Comparison of ENCODE assay signal across 15 mouse cellular contexts in the genomic region with DNA sequence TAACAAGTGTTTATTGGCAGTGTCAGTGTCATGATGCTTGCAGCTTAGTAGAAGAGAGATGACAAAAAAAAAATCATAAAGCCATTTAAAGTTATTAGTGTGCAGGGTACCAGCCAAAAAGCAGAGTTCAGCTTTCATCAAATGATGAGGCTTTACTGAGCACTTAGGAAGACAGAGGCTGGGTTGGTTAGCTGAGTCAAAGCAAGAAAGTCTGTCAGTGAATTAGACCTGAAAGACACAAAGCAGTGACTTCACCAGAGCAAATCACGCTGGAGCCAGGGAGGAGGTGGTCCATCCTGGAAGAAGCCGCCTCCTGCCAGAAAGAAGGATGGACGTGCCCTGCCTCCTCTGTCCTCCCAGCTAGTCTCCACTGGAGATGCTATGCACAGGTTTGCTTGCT. TPM values are rescaled to one million over a fixed set of nuclear protein-coding genes. Genes with fewer than 3 reads are reported as not detected.
DNase-seq lines count a peak whose midpoint lies in the region; ATAC-seq and TF ChIP-seq lines count a peak whose summit lies in the region.
"Had no signal": no experiment of that assay in that cellular context is flagged by ENCODE, and none has a peak within 500 bp of the region (broad histone marks: within the 10 kb centered on the region; RNA-seq: fewer than 3 reads in every experiment).

No protein-coding gene starts in this region.

- H3K9ac ChIP-seq in forebrain, embryonic 13.5 days: peak overlapping the region; percentile 95
- peak overlapping the region; percentile 18; the same call in 1 of the 2 replicates for H3K9ac ChIP-seq in hindbrain, embryonic 16.5 days (ENCODE audit: low read depth, low read length)
- peak overlapping the region; percentile 88 for H3K9ac ChIP-seq in neural tube, embryonic 13.5 days
- H3K9ac ChIP-seq: embryonic facial prominence, embryonic 13.5 days; liver, embryonic 14.5 days had no signal

- 43% methylated on average over 3 of the region's 3 CpGs for WGBS in forebrain, embryonic 13.5 days
- 31% methylated on average over 3 of the region's 3 CpGs for WGBS in hindbrain, embryonic 16.5 days
- WGBS in neural tube, embryonic 13.5 days: 45% methylated on average over 3 of the region's 3 CpGs
- 85% methylated on average over 3 of the region's 3 CpGs for WGBS in kidney, adult 2 months

- peak overlapping the region; percentile 93; the same call in 1 of the 2 replicates for H3K4me3 ChIP-seq in layer of hippocampus, adult 2 months
- H3K4me3 ChIP-seq in forebrain, embryonic 13.5 days: peak overlapping the region; percentile 80
- peak overlapping the region; percentile 69 for H3K4me3 ChIP-seq in hindbrain, embryonic 16.5 days (ENCODE audit: low read length)
- H3K4me3 ChIP-seq in neural tube, embryonic 13.5 days: peak overlapping the region; percentile 76
- H3K4me3 ChIP-seq in kidney, adult 2 months (ENCODE audit: insufficient read depth, low read depth, low read length): no peak overlapping the region
- H3K4me3 ChIP-seq: embryonic facial prominence, embryonic 13.5 days had no signal

- no peaks in the 10 kb centered on the region for H3K27me3 ChIP-seq in forebrain, embryonic 13.5 days
- no peaks in the 10 kb centered on the region for H3K27me3 ChIP-seq in hindbrain, embryonic 16.5 days (replicated peaks; ENCODE audit: control insufficient read depth, insufficient read depth, low read length)
- peaks cover 5% of the 10 kb centered on the region; the same call in 1 of the 2 replicates for H3K27me3 ChIP-seq in neural tube, embryonic 13.5 days
- no peaks in the 10 kb centered on the region for H3K27me3 ChIP-seq in kidney, adult 2 months (replicated peaks; ENCODE audit: control insufficient read depth, insufficient read depth, low read length)

- no peak for TF ChIP-seq CTCF in layer of hippocampus, adult 2 months (conservative IDR thresholded peaks at IDR 0.05)
- no peak for TF ChIP-seq CTCF in kidney, adult 2 months (conservative IDR thresholded peaks at IDR 0.05; ENCODE audit: insufficient read depth, insufficient read length, low read depth, low read length)

- H3K4me1 ChIP-seq in forebrain, embryonic 13.5 days: peaks cover 23% of the 10 kb centered on the region
- peaks cover 14% of the 10 kb centered on the region for H3K4me1 ChIP-seq in hindbrain, embryonic 16.5 days (ENCODE audit: control insufficient read depth, insufficient read depth, low read depth, low read length)
- H3K4me1 ChIP-seq in neural tube, embryonic 13.5 days (replicated peaks): peaks cover 37% of the 10 kb centered on the region
- H3K4me1 ChIP-seq in kidney, adult 2 months (ENCODE audit: control insufficient read depth, insufficient read depth, low read length): no peaks in the 10 kb centered on the region; the same call in 1 of the 2 replicates

- TF ChIP-seq POLR2A in kidney, adult 2 months (IDR thresholded peaks at IDR 0.05; ENCODE audit: low read depth, low read length): no peak

- H3K9me3 ChIP-seq in forebrain, embryonic 13.5 days (replicated peaks): no peaks in the 10 kb centered on the region
- H3K9me3 ChIP-seq in hindbrain, embryonic 16.5 days (ENCODE audit: control insufficient read depth, low read length): no peaks in the 10 kb centered on the region
- no peaks in the 10 kb centered on the region for H3K9me3 ChIP-seq in neural tube, embryonic 13.5 days
- H3K9me3 ChIP-seq: embryonic facial prominence, embryonic 13.5 days had no signal

- H3K36me3 ChIP-seq in forebrain, embryonic 13.5 days (ENCODE audit: poor library complexity, severe bottlenecking): no peaks in the 10 kb centered on the region
- H3K36me3 ChIP-seq in hindbrain, embryonic 16.5 days (ENCODE audit: control insufficient read depth, insufficient read depth, low read length): no peaks in the 10 kb centered on the region
- no peaks in the 10 kb centered on the region for H3K36me3 ChIP-seq in neural tube, embryonic 13.5 days
- H3K36me3 ChIP-seq in kidney, adult 2 months (ENCODE audit: control insufficient read depth, insufficient read depth, low read length): no peaks in the 10 kb centered on the region
- H3K36me3 ChIP-seq: embryonic facial prominence, embryonic 13.5 days had no signal

- peak overlapping the region; percentile 69 for H3K4me2 ChIP-seq in forebrain, embryonic 13.5 days
- H3K4me2 ChIP-seq in hindbrain, embryonic 16.5 days (ENCODE audit: low read length): peak overlapping the region; percentile 60
- H3K4me2 ChIP-seq in neural tube, embryonic 13.5 days: peak overlapping the region; percentile 68
- H3K4me2 ChIP-seq: embryonic facial prominence, embryonic 13.5 days had no signal

- DNase-seq in layer of hippocampus, adult 2 months (ENCODE audit: low spot score in 2 of 2): no peak
- no peak for DNase-seq in layer of hippocampus, postnatal 25 days (ENCODE audit: extremely low spot score in 1 of 2, low spot score in 1 of 2)
- DNase-seq in kidney, adult 2 months: no peak
- no peak for DNase-seq in urinary bladder, postnatal 25 days (ENCODE audit: low spot score)
- DNase-seq in right cerebral cortex, postnatal 36 days (ENCODE audit: low spot score in 2 of 2): no peak
- DNase-seq: heart, adult 18-20 months; kidney, adult 11 months; lung, postnatal 14 days; retina, postnatal 1 day; thymus, postnatal 14 days had no signal

- H3K27ac ChIP-seq in layer of hippocampus, adult 2 months: no peak overlapping the region
- no peak overlapping the region for H3K27ac ChIP-seq in forebrain, embryonic 13.5 days
- H3K27ac ChIP-seq in hindbrain, embryonic 16.5 days (ENCODE audit: low read depth, low read length): no peak overlapping the region
- no peak overlapping the region for H3K27ac ChIP-seq in neural tube, embryonic 13.5 days (replicated peaks)
- H3K27ac ChIP-seq in kidney, adult 2 months (ENCODE audit: insufficient read depth, low read depth, low read length): no peak overlapping the region
- H3K27ac ChIP-seq: embryonic facial prominence, embryonic 13.5 days; liver, embryonic 14.5 days had no signal

- ATAC-seq in forebrain, embryonic 13.5 days: no peak
- no peak for ATAC-seq in hindbrain, embryonic 16.5 days
- no peak for ATAC-seq in neural tube, embryonic 13.5 days (ENCODE audit: low read depth)

RNA-seq across cellular contexts. Expression of a gene that starts 2.0 kb away (rescaled TPM):
- 1 to 10 TPM; 1.1 to 1.4 TPM for total RNA-seq in layer of hippocampus, adult 2 months (2021)
- total RNA-seq in layer of hippocampus, postnatal 25 days (2021): 1 to 10 TPM; 1.2 TPM
- 5.1 and 5.2 TPM in 2 replicates for polyA plus RNA-seq in forebrain, embryonic 13.5 days (2015; fragmentation: Nextera tagmentation; extraction: Ambion mirVana)
- polyA plus RNA-seq in hindbrain, embryonic 16.5 days (2015; fragmentation: Nextera tagmentation; extraction: Ambion mirVana): 6.9 and 7.2 TPM in 2 replicates
- polyA plus RNA-seq in neural tube, embryonic 13.5 days (2015; fragmentation: Nextera tagmentation; extraction: Ambion mirVana): 6.7 and 6.9 TPM in 2 replicates
- polyA plus RNA-seq in kidney, adult 2 months (2012; rRNA removed): 0.19 and 0.25 TPM in 2 replicates
- total RNA-seq: heart, adult 18-20 months had no signal

RNA-seq across cellular contexts. Expression of a gene that starts 2.8 kb away (rescaled TPM):
- 10 to 100 TPM; 64.3 to 65.7 TPM for total RNA-seq in layer of hippocampus, adult 2 months (2021)
- total RNA-seq in layer of hippocampus, postnatal 25 days (2021): 10 to 100 TPM; 66.7 to 70.1 TPM
- polyA plus RNA-seq in forebrain, embryonic 13.5 days (2015; fragmentation: Nextera tagmentation; extraction: Ambion mirVana): 9.3 and 11.5 TPM in 2 replicates
- 16.2 and 16.5 TPM in 2 replicates for polyA plus RNA-seq in hindbrain, embryonic 16.5 days (2015; fragmentation: Nextera tagmentation; extraction: Ambion mirVana)
- polyA plus RNA-seq in neural tube, embryonic 13.5 days (2015; fragmentation: Nextera tagmentation; extraction: Ambion mirVana): 15.3 and 16.3 TPM in 2 replicates
- 3.8 and 5.1 TPM in 2 replicates for polyA plus RNA-seq in kidney, adult 2 months (2012; rRNA removed)

Comparison
In these comparisons a context has a peak if more than half of its experiments do, and no peak if none do; other contexts are left out.
1. H3K9ac ChIP-seq: peak in every context shown above with its lines; median percentile 95 in forebrain, embryonic 13.5 days; 88 in neural tube, embryonic 13.5 days; 18 in hindbrain, embryonic 16.5 days.